ENCODE assay signal across 9 mouse cellular contexts in the genomic region with DNA sequence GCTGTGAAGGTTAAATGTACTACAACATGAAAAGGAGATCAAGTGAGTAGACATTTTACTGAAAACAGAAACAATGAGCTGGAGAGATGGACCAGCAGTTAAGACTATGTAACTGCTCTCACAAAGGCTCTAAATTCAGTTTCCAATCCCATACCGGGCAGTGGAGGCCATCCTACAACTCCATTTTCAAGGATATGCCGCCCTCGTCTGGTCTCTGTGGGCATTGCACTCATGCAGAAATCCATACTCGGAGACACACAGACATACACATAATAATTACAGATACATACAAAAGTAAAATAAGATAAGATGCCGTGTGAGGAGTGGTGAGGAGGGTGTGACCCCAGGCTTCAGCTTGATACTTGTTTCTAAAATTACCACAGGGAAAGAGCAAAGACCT. TPM values are rescaled to one million over a fixed set of nuclear protein-coding genes. Genes with fewer than 3 reads are reported as not detected.
DNase-seq lines count a peak whose midpoint lies in the region; ATAC-seq and TF ChIP-seq lines count a peak whose summit lies in the region.
"Had no signal": no experiment of that assay in that cellular context is flagged by ENCODE, and none has a peak within 500 bp of the region (broad histone marks: within the 10 kb centered on the region; RNA-seq: fewer than 3 reads in every experiment).

No protein-coding gene starts in this region.

- ATAC-seq in forebrain, embryonic 14.5 days = no peak
- ATAC-seq in liver, postnatal 0 days = peak; percentile 62
- no peak for ATAC-seq in frontal cortex, adult (ENCODE audit: low TSS enrichment)

- DNase-seq in 416B (ENCODE audit: low read depth) = peak; percentile 88
- DNase-seq in CD4-positive, CD25-positive, alpha-beta regulatory T cell, adult 2 months (ENCODE audit: low read depth, low spot score) = peak; percentile 86
- peak; percentile 80 for DNase-seq in brain, embryonic 14.5 days (ENCODE audit: low read depth)
- peak; percentile 78 for DNase-seq in forebrain, embryonic 14.5 days (ENCODE audit: low spot score)
- DNase-seq in kidney, postnatal 25 days = peak; percentile 76 to 86
- DNase-seq in liver, postnatal 0 days = peak; percentile 88
- DNase-seq in right cerebral cortex, postnatal 4 days = peak; percentile 89

- no peaks in the 10 kb centered on the region for H3K36me3 ChIP-seq in forebrain, embryonic 14.5 days (ENCODE audit: control insufficient read depth, insufficient read depth, low read length)
- H3K36me3 ChIP-seq in liver, postnatal 0 days (replicated peaks; ENCODE audit: insufficient read depth, low read length) = no peaks in the 10 kb centered on the region
- H3K36me3 ChIP-seq: stomach, embryonic 15.5 days had no signal

- H3K27me3 ChIP-seq in forebrain, embryonic 14.5 days (replicated peaks; ENCODE audit: control insufficient read depth, insufficient read depth, low read length) = no peaks in the 10 kb centered on the region
- H3K27me3 ChIP-seq in liver, postnatal 0 days (ENCODE audit: insufficient read depth, low read length) = no peaks in the 10 kb centered on the region
- H3K27me3 ChIP-seq: stomach, embryonic 15.5 days had no signal

- TF ChIP-seq POLR2A in brain, embryonic 14.5 days (IDR thresholded peaks at IDR 0.05; ENCODE audit: borderline replicate concordance, extremely low read depth, insufficient read depth, insufficient read length, poor library complexity, severe bottlenecking) = no peak

- no peak overlapping the region for H3K9ac ChIP-seq in forebrain, embryonic 14.5 days (ENCODE audit: low read length)
- no peak overlapping the region for H3K9ac ChIP-seq in liver, postnatal 0 days (replicated peaks)
- H3K9ac ChIP-seq: stomach, embryonic 15.5 days had no signal

- TF ChIP-seq EP300 in liver, postnatal 0 days (IDR thresholded peaks at IDR 0.05; ENCODE audit: low read depth) = no peak

- no peak overlapping the region for H3K4me3 ChIP-seq in forebrain, embryonic 14.5 days (ENCODE audit: low read depth, low read length)
- H3K4me3 ChIP-seq in liver, postnatal 0 days (ENCODE audit: low read depth, low read length) = no peak overlapping the region
- H3K4me3 ChIP-seq: stomach, embryonic 15.5 days had no signal

- 8% methylated on average over 5 of the region's 5 CpGs for WGBS in forebrain, embryonic 14.5 days
- WGBS in liver, postnatal 0 days (ENCODE audit: insufficient replicate concordance) = 6% methylated on average over 5 of the region's 5 CpGs

- H3K4me2 ChIP-seq in forebrain, embryonic 14.5 days (ENCODE audit: low read length) = no peak overlapping the region
- no peak overlapping the region for H3K4me2 ChIP-seq in liver, postnatal 0 days (ENCODE audit: low read depth, low read length)
- H3K4me2 ChIP-seq: stomach, embryonic 15.5 days had no signal

- H3K27ac ChIP-seq in forebrain, embryonic 14.5 days (ENCODE audit: low read depth, low read length) = no peak overlapping the region
- no peak overlapping the region for H3K27ac ChIP-seq in liver, postnatal 0 days (ENCODE audit: low read depth)
- H3K27ac ChIP-seq: stomach, embryonic 15.5 days had no signal

- no peaks in the 10 kb centered on the region for H3K9me3 ChIP-seq in forebrain, embryonic 14.5 days (replicated peaks; ENCODE audit: control insufficient read depth, low read length)
- H3K9me3 ChIP-seq in liver, postnatal 0 days (ENCODE audit: low read length) = no peaks in the 10 kb centered on the region
- H3K9me3 ChIP-seq: stomach, embryonic 15.5 days had no signal

- peaks cover 2% of the 10 kb centered on the region; the same call in 1 of the 2 replicates for H3K4me1 ChIP-seq in forebrain, embryonic 14.5 days (ENCODE audit: control insufficient read depth, insufficient read depth, low read length)
- peaks cover 7% of the 10 kb centered on the region; the same call in 1 of the 2 replicates for H3K4me1 ChIP-seq in liver, postnatal 0 days (ENCODE audit: insufficient read depth)

- peak; percentile 82 for TF ChIP-seq CTCF in brain, embryonic 14.5 days (IDR thresholded peaks at IDR 0.05; ENCODE audit: borderline replicate concordance, extremely low read depth, insufficient read depth, insufficient read length)
- peak; percentile 95 for TF ChIP-seq CTCF in liver, postnatal 0 days (IDR thresholded peaks at IDR 0.05; ENCODE audit: low read depth)

RNA-seq across cellular contexts. Expression of gene Lactb, which starts 5.2 kb away (rescaled TPM):
- 13.5 and 14.8 TPM in 2 replicates for polyA plus RNA-seq in brain, embryonic 14.5 days (2012; rRNA removed)
- 9.8 and 10.2 TPM in 2 replicates for polyA plus RNA-seq in forebrain, embryonic 14.5 days (2014; fragmentation: Nextera tagmentation; extraction: Ambion mirVana)
- 13.3 and 15.2 TPM in 2 replicates for polyA plus RNA-seq in liver, postnatal 0 days (2015; fragmentation: Nextera tagmentation; extraction: Ambion mirVana)

RNA-seq across cellular contexts. Expression of gene Rps27l, which starts 34.6 kb away (rescaled TPM):
- polyA plus RNA-seq in brain, embryonic 14.5 days (2012; rRNA removed) = 108 and 152 TPM in 2 replicates
- polyA plus RNA-seq in forebrain, embryonic 14.5 days (2014; fragmentation: Nextera tagmentation; extraction: Ambion mirVana) = 357 and 434 TPM in 2 replicates
- polyA plus RNA-seq in liver, postnatal 0 days (2015; fragmentation: Nextera tagmentation; extraction: Ambion mirVana) = 587 and 618 TPM in 2 replicates
